ENCODE assay signal across 28 mouse cellular contexts in genomic region chr14:101763762-101764295, GRCm38 (mm10). TPM values are rescaled to one million over a fixed set of nuclear protein-coding genes. Genes with fewer than 3 reads are reported as not detected.
"Had no signal": no experiment of that assay in that cellular context is flagged by ENCODE, and none has a peak within 500 bp of the region (broad histone marks: within the 10 kb centered on the region; RNA-seq: fewer than 3 reads in every experiment).

No protein-coding gene starts in this region.

- H3K27me3 ChIP-seq: embryonic facial prominence, embryonic 12.5 days; embryonic facial prominence, embryonic 15.5 days; forebrain, embryonic 12.5 days; forebrain, embryonic 13.5 days; forebrain, embryonic 15.5 days had no signal

- H3K4me2 ChIP-seq: embryonic facial prominence, embryonic 12.5 days; embryonic facial prominence, embryonic 15.5 days; forebrain, embryonic 12.5 days; forebrain, embryonic 13.5 days; forebrain, embryonic 15.5 days; heart, embryonic 11.5 days had no signal

- H3K4me1 ChIP-seq: embryonic facial prominence, embryonic 12.5 days; embryonic facial prominence, embryonic 15.5 days; forebrain, embryonic 12.5 days; forebrain, embryonic 13.5 days; forebrain, embryonic 15.5 days had no signal

- H3K9me3 ChIP-seq: embryonic facial prominence, embryonic 12.5 days; embryonic facial prominence, embryonic 15.5 days; forebrain, embryonic 10.5 days; forebrain, embryonic 12.5 days; forebrain, embryonic 13.5 days; forebrain, embryonic 15.5 days; heart, embryonic 10.5 days had no signal

- H3K27ac ChIP-seq: embryonic facial prominence, embryonic 12.5 days; embryonic facial prominence, embryonic 15.5 days; forebrain, embryonic 10.5 days; forebrain, embryonic 12.5 days; forebrain, embryonic 13.5 days; forebrain, embryonic 15.5 days; gastrocnemius, adult 2 months; heart, adult 2 months; heart, embryonic 10.5 days had no signal

- H3K36me3 ChIP-seq: embryonic facial prominence, embryonic 12.5 days; embryonic facial prominence, embryonic 15.5 days; forebrain, embryonic 10.5 days; forebrain, embryonic 12.5 days; forebrain, embryonic 15.5 days; heart, embryonic 10.5 days had no signal

- H3K9ac ChIP-seq: embryonic facial prominence, embryonic 12.5 days; embryonic facial prominence, embryonic 15.5 days; forebrain, embryonic 12.5 days; forebrain, embryonic 13.5 days; forebrain, embryonic 15.5 days; forebrain, postnatal 0 days had no signal

- DNase-seq: cerebellum, adult 9-10 months; cerebellum, adult 9-11 months; cerebellum, postnatal 10 days; cerebellum, postnatal 14 days; cerebellum, postnatal 25 days; cerebellum, postnatal 36 days; embryo, embryonic 11 days; forebrain, postnatal 0 days; gastrocnemius, adult 2 months; gastrocnemius, postnatal 10 days; gastrocnemius, postnatal 14 days; gastrocnemius, postnatal 25 days; gastrocnemius, postnatal 36 days; heart, adult 11 months; heart, adult 18-20 months; heart, adult 2 months had no signal

- ATAC-seq: forebrain, embryonic 13.5 days; forebrain, embryonic 14.5 days; forebrain, embryonic 15.5 days; forebrain, embryonic 16.5 days; forebrain, postnatal 0 days had no signal

- H3K4me3 ChIP-seq: embryonic facial prominence, embryonic 12.5 days; embryonic facial prominence, embryonic 15.5 days; erythroblast, embryonic 14.5 days; forebrain, embryonic 10.5 days; forebrain, embryonic 12.5 days; forebrain, embryonic 13.5 days; forebrain, embryonic 15.5 days; gastrocnemius, adult 2 months; heart, adult 2 months; heart, embryonic 10.5 days had no signal

RNA-seq across cellular contexts. Expression of gene Gm9922, which starts 34.2 kb away (rescaled TPM):
- polyA plus RNA-seq: embryonic facial prominence, embryonic 11.5 days; erythroblast, embryonic 14.5 days; forebrain, embryonic 10.5 days; forebrain, embryonic 13.5 days; forebrain, embryonic 14.5 days had no signal
